Mouse (Mus musculus): Measurements from ENCODE around the gene Ercc1. TPM values are rescaled to one million over a fixed set of nuclear protein-coding genes. Genes with fewer than 3 reads are reported as not detected.

Ercc1 gene
- polyA plus RNA-seq (2014; fragmentation: Nextera tagmentation; extraction: Ambion mirVana), result 86.0 and 92.8 TPM in 2 replicates

- H3K4me3 ChIP-seq (ENCODE audit: low read depth, low read length), result peak within 1 kb of the TSS; percentile 47
- WGBS, result 27% methylated on average over 12 of the region's 12 CpGs
- peak within 1 kb of the TSS; percentile 82 for H3K4me2 ChIP-seq (replicated peaks; ENCODE audit: low read depth, low read length)
- H3K4me1 ChIP-seq (ENCODE audit: control insufficient read depth, insufficient read depth, low read length), result peaks cover 25% of the 10 kb centered on the region
- peak within 1 kb of the TSS; percentile 34 for H3K9ac ChIP-seq (replicated peaks; ENCODE audit: low read depth, low read length)
- H3K9me3 ChIP-seq (ENCODE audit: control insufficient read depth, low read depth, low read length), result no peaks in the 10 kb centered on the region
- H3K36me3 ChIP-seq (ENCODE audit: control insufficient read depth, insufficient read depth, low read length), result peaks cover 11% of the 10 kb centered on the region; the same call in 1 of the 2 replicates
- ATAC-seq (ENCODE audit: insufficient number of reproducible peaks, insufficient read depth, low FRiP score, low read depth), result no peak
- H3K27me3 ChIP-seq (ENCODE audit: control insufficient read depth, insufficient read depth, low read length), result no peaks in the 10 kb centered on the region
- peak within 1 kb of the TSS; percentile 62; the same call in 1 of the 2 replicates for H3K27ac ChIP-seq (ENCODE audit: low read length)
Measured at GRCm38 (mm10) chr7:19344237-19344847, at the start of gene Ercc1. Ercc1 (plus strand) TSS chr7:19344778.

- peaks cover 5% of the 10 kb centered on the region for H3K4me1 ChIP-seq (ENCODE audit: control insufficient read depth, insufficient read depth, low read length)
- no peaks in the 10 kb centered on the region for H3K9me3 ChIP-seq (ENCODE audit: control insufficient read depth, low read depth, low read length)
- no peaks in the 10 kb centered on the region for H3K36me3 ChIP-seq (ENCODE audit: control insufficient read depth, insufficient read depth, low read length)
- no peaks in the 10 kb centered on the region for H3K27me3 ChIP-seq (ENCODE audit: control insufficient read depth, insufficient read depth, low read length)
- ATAC-seq (ENCODE audit: insufficient number of reproducible peaks, insufficient read depth, low FRiP score, low read depth), result peak; percentile 72
- peak overlapping the region; percentile 53 for H3K4me2 ChIP-seq (replicated peaks; ENCODE audit: low read depth, low read length)
- H3K4me3 ChIP-seq (ENCODE audit: low read depth, low read length), result peak overlapping the region; percentile 20
- WGBS, result 12% methylated on average over 21 of the region's 22 CpGs
- H3K27ac ChIP-seq (ENCODE audit: low read length), result no peak overlapping the region
- H3K9ac ChIP-seq (replicated peaks; ENCODE audit: low read depth, low read length), result no peak overlapping the region
Measured at GRCm38 (mm10) chr7:19295503-19296185, 48.9 kb upstream of the Ercc1 start.

- peaks cover 4% of the 10 kb centered on the region; the same call in 1 of the 2 replicates for H3K27me3 ChIP-seq (ENCODE audit: control insufficient read depth, insufficient read depth, low read length)
- H3K27ac ChIP-seq (ENCODE audit: low read length), result no peak overlapping the region
- 86% methylated on average over 6 of the region's 6 CpGs for WGBS
- no peak for ATAC-seq (ENCODE audit: insufficient number of reproducible peaks, insufficient read depth, low FRiP score, low read depth)
- H3K4me2 ChIP-seq (replicated peaks; ENCODE audit: low read depth, low read length), result no peak overlapping the region
- H3K4me3 ChIP-seq (ENCODE audit: low read depth, low read length), result no peak overlapping the region
- no peaks in the 10 kb centered on the region for H3K36me3 ChIP-seq (ENCODE audit: control insufficient read depth, insufficient read depth, low read length)
- no peaks in the 10 kb centered on the region for H3K9me3 ChIP-seq (ENCODE audit: control insufficient read depth, low read depth, low read length)
- no peak overlapping the region for H3K9ac ChIP-seq (replicated peaks; ENCODE audit: low read depth, low read length)
- peaks cover 5% of the 10 kb centered on the region; the same call in 1 of the 2 replicates for H3K4me1 ChIP-seq (ENCODE audit: control insufficient read depth, insufficient read depth, low read length)
Measured at GRCm38 (mm10) chr7:19297034-19297433, 47.5 kb upstream of the Ercc1 start.

GRCm38 (mm10) chr7:19297794-19298193 is 46.8 kb upstream of the Ercc1 start:
- 91% methylated on average over 5 of the region's 5 CpGs for WGBS
- Histone ChIP-seq H3K27me3 (ENCODE audit: control insufficient read depth, insufficient read depth, low read length) (peaks cover 10% of the 10 kb centered on the region; the same call in 1 of the 2 replicates), H3K9me3 (ENCODE audit: control insufficient read depth, low read depth, low read length) (no peaks in the 10 kb centered on the region), H3K36me3 (ENCODE audit: control insufficient read depth, insufficient read depth, low read length) (no peaks in the 10 kb centered on the region), H3K27ac (ENCODE audit: low read length) (no peak overlapping the region), H3K4me1 (ENCODE audit: control insufficient read depth, insufficient read depth, low read length) (peaks cover 5% of the 10 kb centered on the region; the same call in 1 of the 2 replicates), H3K4me2 (replicated peaks; ENCODE audit: low read depth, low read length) (no peak overlapping the region), H3K4me3 (ENCODE audit: low read depth, low read length) (no peak overlapping the region), H3K9ac (replicated peaks; ENCODE audit: low read depth, low read length) (no peak overlapping the region)
- no peak for ATAC-seq (ENCODE audit: insufficient number of reproducible peaks, insufficient read depth, low FRiP score, low read depth)

- Histone ChIP-seq H3K4me3 (ENCODE audit: low read depth, low read length) (no peak overlapping the region), H3K27me3 (ENCODE audit: control insufficient read depth, insufficient read depth, low read length) (peaks cover 17% of the 10 kb centered on the region; the same call in 1 of the 2 replicates), H3K36me3 (ENCODE audit: control insufficient read depth, insufficient read depth, low read length) (no peaks in the 10 kb centered on the region), H3K9me3 (ENCODE audit: control insufficient read depth, low read depth, low read length) (no peaks in the 10 kb centered on the region), H3K27ac (ENCODE audit: low read length) (no peak overlapping the region), H3K4me1 (ENCODE audit: control insufficient read depth, insufficient read depth, low read length) (peaks cover 5% of the 10 kb centered on the region; the same call in 1 of the 2 replicates), H3K9ac (replicated peaks; ENCODE audit: low read depth, low read length) (no peak overlapping the region), H3K4me2 (replicated peaks; ENCODE audit: low read depth, low read length) (no peak overlapping the region)
- WGBS, result 18% methylated on average over 3 of the region's 3 CpGs
- no peak for ATAC-seq (ENCODE audit: insufficient number of reproducible peaks, insufficient read depth, low FRiP score, low read depth)
Measured at GRCm38 (mm10) chr7:19299194-19299593, 45.4 kb upstream of the Ercc1 start.

- no peak overlapping the region for H3K27ac ChIP-seq (ENCODE audit: low read length)
- WGBS, result under 1% methylated on average over 29 of the region's 29 CpGs
- peaks cover 13% of the 10 kb centered on the region for H3K4me1 ChIP-seq (ENCODE audit: control insufficient read depth, insufficient read depth, low read length)
- H3K27me3 ChIP-seq (ENCODE audit: control insufficient read depth, insufficient read depth, low read length), result peaks cover 30% of the 10 kb centered on the region
- H3K9me3 ChIP-seq (ENCODE audit: control insufficient read depth, low read depth, low read length), result no peaks in the 10 kb centered on the region
- peak overlapping the region; percentile 41 for H3K4me2 ChIP-seq (replicated peaks; ENCODE audit: low read depth, low read length)
- H3K36me3 ChIP-seq (ENCODE audit: control insufficient read depth, insufficient read depth, low read length), result no peaks in the 10 kb centered on the region
- H3K9ac ChIP-seq (replicated peaks; ENCODE audit: low read depth, low read length), result no peak overlapping the region
- ATAC-seq (ENCODE audit: insufficient number of reproducible peaks, insufficient read depth, low FRiP score, low read depth), result peak; percentile 78
- H3K4me3 ChIP-seq (ENCODE audit: low read depth, low read length), result peak overlapping the region; percentile 34
Measured at GRCm38 (mm10) chr7:19300501-19301421, 43.8 kb upstream of the Ercc1 start.

GRCm38 (mm10) chr7:19301461-19302263 is 42.9 kb upstream of the Ercc1 start:
- peaks cover 13% of the 10 kb centered on the region for H3K4me1 ChIP-seq (ENCODE audit: control insufficient read depth, insufficient read depth, low read length)
- H3K27me3 ChIP-seq (ENCODE audit: control insufficient read depth, insufficient read depth, low read length), result peaks cover 39% of the 10 kb centered on the region
- peak overlapping the region; percentile 13 for H3K4me3 ChIP-seq (ENCODE audit: low read depth, low read length)
- H3K9ac ChIP-seq (replicated peaks; ENCODE audit: low read depth, low read length), result no peak overlapping the region
- no peaks in the 10 kb centered on the region for H3K36me3 ChIP-seq (ENCODE audit: control insufficient read depth, insufficient read depth, low read length)
- no peaks in the 10 kb centered on the region for H3K9me3 ChIP-seq (ENCODE audit: control insufficient read depth, low read depth, low read length)
- WGBS, result 11% methylated on average over 16 of the region's 16 CpGs
- peak overlapping the region; percentile 41 for H3K4me2 ChIP-seq (replicated peaks; ENCODE audit: low read depth, low read length)
- no peak overlapping the region for H3K27ac ChIP-seq (ENCODE audit: low read length)
- ATAC-seq (ENCODE audit: insufficient number of reproducible peaks, insufficient read depth, low FRiP score, low read depth), result no peak
